Mouse (Mus musculus): ENCODE results near the gene Prdm10.

DNA sequence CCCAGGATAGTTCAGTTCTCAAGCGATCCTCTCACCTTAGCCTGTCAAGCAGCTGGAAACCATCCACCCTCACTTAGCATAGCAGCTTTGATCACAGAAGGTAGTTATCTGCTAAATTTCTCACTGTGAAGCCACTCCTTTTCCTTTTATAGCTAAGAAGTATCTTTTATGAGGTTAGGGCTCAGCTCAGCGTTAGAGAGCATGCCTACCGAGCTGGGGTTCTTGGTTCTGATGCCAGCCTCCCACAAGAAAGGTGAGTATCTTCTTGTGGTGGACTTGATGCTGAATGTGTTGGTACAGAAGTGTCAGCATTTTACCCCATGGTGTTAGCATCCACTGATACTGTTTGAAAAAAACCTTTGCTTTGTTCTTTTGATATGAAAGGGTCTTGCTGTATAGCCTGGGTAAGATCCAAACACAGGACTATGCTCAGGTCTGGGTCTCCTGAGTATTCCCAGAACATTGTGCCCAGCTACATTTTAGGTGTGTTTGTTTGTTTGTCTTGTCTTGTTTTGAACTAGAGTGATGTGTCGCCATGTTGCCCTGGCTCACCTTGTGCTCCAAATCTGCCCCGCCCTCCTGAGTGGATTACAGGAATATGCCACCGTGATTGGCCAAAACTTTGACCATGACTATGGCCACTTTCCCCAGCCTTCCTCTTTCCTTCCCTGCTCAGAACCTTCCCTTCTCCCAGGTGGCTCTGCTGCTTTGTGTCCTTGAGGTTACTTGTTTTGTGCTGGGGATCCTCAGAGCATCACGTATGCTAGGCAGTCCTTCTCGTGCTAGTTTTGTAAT is 8.9 kb upstream of the Prdm10 start:
- no peak for TF ChIP-seq CTCF (IDR thresholded peaks at IDR 0.05; ENCODE audit: low read depth)
- no peak for TF ChIP-seq EP300 (optimal IDR thresholded peaks at IDR 0.05)
